Mouse (Mus musculus): ENCODE measurements around the gene Tspan5. TPM values are rescaled to one million over a fixed set of nuclear protein-coding genes. Genes with fewer than 3 reads are reported as not detected.

The Tspan5 gene
- polyA plus RNA-seq, 1 experiment from 2014 or later = 1.7 TPM

DNA sequence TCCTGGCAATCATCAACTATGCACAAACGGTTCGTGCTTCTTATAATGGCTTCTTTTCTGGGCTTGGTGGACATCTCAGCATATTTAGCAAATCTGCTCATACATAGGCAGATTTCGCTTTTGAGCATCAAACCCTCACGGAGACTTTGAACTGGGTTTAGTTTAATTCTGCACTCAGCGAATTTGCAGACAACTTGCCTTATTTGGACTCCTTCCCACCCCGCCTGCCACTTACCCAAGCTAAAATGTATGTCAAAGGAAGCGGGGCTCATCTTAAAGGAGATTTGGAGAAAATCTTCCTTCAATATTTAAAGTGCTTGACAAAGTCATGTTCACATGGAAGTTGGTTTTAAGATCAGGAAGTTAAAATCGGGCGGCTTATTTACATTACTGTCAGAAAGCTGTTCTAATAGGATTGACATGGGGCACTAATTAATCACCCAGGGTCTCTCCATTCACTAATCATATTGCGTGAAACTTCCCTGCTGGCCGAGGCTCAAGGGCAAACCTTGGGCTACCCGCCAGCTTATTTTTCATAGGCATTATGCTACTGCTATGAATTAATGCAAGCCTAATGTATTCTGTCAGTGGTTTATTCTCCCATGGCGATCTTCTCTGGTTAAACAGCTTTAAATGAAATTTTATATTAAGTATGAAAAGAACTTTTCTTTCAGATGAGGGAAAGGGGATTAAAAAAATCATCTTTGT, 111.1 kb downstream of the Tspan5 start:
- no peaks in the 10 kb centered on the region for H3K36me3 ChIP-seq (replicated peaks; ENCODE audit: insufficient read depth, low read length)
- no peak overlapping the region for H3K4me2 ChIP-seq (ENCODE audit: low read depth, low read length)
- H3K27me3 ChIP-seq (ENCODE audit: insufficient read depth, low read length) = no peaks in the 10 kb centered on the region
- H3K27ac ChIP-seq (ENCODE audit: low read depth) = no peak overlapping the region
- 67% methylated on average over 13 of the region's 13 CpGs for WGBS (ENCODE audit: insufficient replicate concordance)
- no peak overlapping the region for H3K9ac ChIP-seq (replicated peaks)
- no peak for TF ChIP-seq CTCF (IDR thresholded peaks at IDR 0.05; ENCODE audit: low read depth)
- TF ChIP-seq EP300 (IDR thresholded peaks at IDR 0.05; ENCODE audit: low read depth) = no peak
- H3K4me3 ChIP-seq (ENCODE audit: low read depth, low read length) = no peak overlapping the region
- peaks cover 2% of the 10 kb centered on the region; the same call in 1 of the 2 replicates for H3K4me1 ChIP-seq (ENCODE audit: insufficient read depth)
- no peak for ATAC-seq
- no peaks in the 10 kb centered on the region for H3K9me3 ChIP-seq (ENCODE audit: low read length)
- DNase-seq = no peak

DNA sequence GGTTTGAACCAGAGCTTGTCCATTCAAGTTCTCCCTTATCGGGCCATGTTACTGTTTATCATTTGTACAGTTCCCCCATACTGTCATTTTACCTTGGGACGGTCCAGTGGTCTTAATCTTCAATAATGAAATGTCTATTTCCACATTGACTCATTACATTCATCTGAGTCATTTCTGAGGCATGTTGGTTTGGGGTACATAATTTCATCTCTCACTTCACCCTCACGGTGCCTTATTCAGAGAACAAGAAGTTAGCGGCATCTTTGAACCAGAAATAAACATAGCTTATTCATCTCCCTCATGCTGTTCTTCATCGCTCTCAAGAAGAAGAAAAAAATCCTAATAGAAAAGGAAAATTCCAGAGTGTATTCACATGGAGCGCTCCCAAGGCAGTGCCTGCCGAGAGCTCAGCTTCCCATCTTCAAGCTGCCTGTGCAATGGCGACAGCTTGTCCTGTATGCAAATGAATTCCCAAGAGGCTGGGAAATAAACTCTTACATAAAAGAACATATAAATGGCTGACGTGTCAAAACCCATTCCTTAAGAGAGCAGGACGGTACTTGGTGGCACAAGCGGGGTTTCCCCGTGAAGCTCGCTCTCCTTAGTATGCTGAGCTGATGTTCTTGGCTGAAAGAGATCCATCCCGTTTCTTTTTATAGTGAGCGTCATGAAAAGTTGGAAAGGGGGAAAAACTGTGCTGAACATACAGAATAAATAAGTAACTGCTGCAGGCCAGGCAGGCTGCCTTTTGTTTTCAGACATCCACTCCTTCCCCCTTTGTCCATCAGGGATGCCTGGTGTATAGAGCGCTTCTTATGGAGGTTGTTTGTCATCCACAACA, 112.2 kb downstream of the Tspan5 start:
- no peak overlapping the region for H3K9ac ChIP-seq (replicated peaks)
- H3K4me1 ChIP-seq (ENCODE audit: insufficient read depth) = peaks cover 2% of the 10 kb centered on the region; the same call in 1 of the 2 replicates
- ATAC-seq (no peak), DNase-seq (no peak)
- no peak overlapping the region for H3K27ac ChIP-seq (ENCODE audit: low read depth)
- WGBS (ENCODE audit: insufficient replicate concordance) = 86% methylated on average over 16 of the region's 16 CpGs
- no peak overlapping the region for H3K4me2 ChIP-seq (ENCODE audit: low read depth, low read length)
- no peaks in the 10 kb centered on the region for H3K9me3 ChIP-seq (ENCODE audit: low read length)
- H3K4me3 ChIP-seq (ENCODE audit: low read depth, low read length) = no peak overlapping the region
- no peak for TF ChIP-seq EP300 (IDR thresholded peaks at IDR 0.05; ENCODE audit: low read depth)
- no peak for TF ChIP-seq CTCF (IDR thresholded peaks at IDR 0.05; ENCODE audit: low read depth)
- H3K27me3 ChIP-seq (ENCODE audit: insufficient read depth, low read length) = no peaks in the 10 kb centered on the region
- no peaks in the 10 kb centered on the region for H3K36me3 ChIP-seq (replicated peaks; ENCODE audit: insufficient read depth, low read length)

- ATAC-seq = no peak
- 78% methylated on average over 5 of the region's 5 CpGs for WGBS (ENCODE audit: insufficient replicate concordance)
- Histone ChIP-seq H3K9ac (replicated peaks) (no peak overlapping the region), H3K27me3 (ENCODE audit: insufficient read depth, low read length) (no peaks in the 10 kb centered on the region), H3K9me3 (ENCODE audit: low read length) (no peaks in the 10 kb centered on the region), H3K4me1 (ENCODE audit: insufficient read depth) (no peaks in the 10 kb centered on the region), H3K36me3 (replicated peaks; ENCODE audit: insufficient read depth, low read length) (no peaks in the 10 kb centered on the region), H3K27ac (ENCODE audit: low read depth) (no peak overlapping the region), H3K4me3 (ENCODE audit: low read depth, low read length) (no peak overlapping the region), H3K4me2 (ENCODE audit: low read depth, low read length) (no peak overlapping the region)
- TF ChIP-seq EP300 (IDR thresholded peaks at IDR 0.05; ENCODE audit: low read depth) (no peak), CTCF (IDR thresholded peaks at IDR 0.05; ENCODE audit: low read depth) (no peak)
- DNase-seq = no peak
Measured at GRCm38 (mm10) chr3:138855387-138855786, 113.4 kb downstream of the Tspan5 start.

- DNase-seq (no peak), ATAC-seq (no peak)
- H3K9ac ChIP-seq (replicated peaks) = no peak overlapping the region
- no peaks in the 10 kb centered on the region for H3K36me3 ChIP-seq (replicated peaks; ENCODE audit: insufficient read depth, low read length)
- TF ChIP-seq EP300 (IDR thresholded peaks at IDR 0.05; ENCODE audit: low read depth) = no peak
- no peak for TF ChIP-seq CTCF (IDR thresholded peaks at IDR 0.05; ENCODE audit: low read depth)
- no peaks in the 10 kb centered on the region for H3K27me3 ChIP-seq (ENCODE audit: insufficient read depth, low read length)
- no peaks in the 10 kb centered on the region for H3K4me1 ChIP-seq (ENCODE audit: insufficient read depth)
- no peak overlapping the region for H3K27ac ChIP-seq (ENCODE audit: low read depth)
- 86% methylated on average over 4 of the region's 4 CpGs for WGBS (ENCODE audit: insufficient replicate concordance)
- no peaks in the 10 kb centered on the region for H3K9me3 ChIP-seq (ENCODE audit: low read length)
- no peak overlapping the region for H3K4me2 ChIP-seq (ENCODE audit: low read depth, low read length)
- no peak overlapping the region for H3K4me3 ChIP-seq (ENCODE audit: low read depth, low read length)
Measured at GRCm38 (mm10) chr3:138856946-138857345, 115.0 kb downstream of the Tspan5 start.

- Histone ChIP-seq H3K36me3 (replicated peaks; ENCODE audit: insufficient read depth, low read length) (no peaks in the 10 kb centered on the region), H3K9ac (replicated peaks) (no peak overlapping the region), H3K4me2 (ENCODE audit: low read depth, low read length) (no peak overlapping the region), H3K4me1 (ENCODE audit: insufficient read depth) (no peaks in the 10 kb centered on the region), H3K27me3 (ENCODE audit: insufficient read depth, low read length) (no peaks in the 10 kb centered on the region), H3K4me3 (ENCODE audit: low read depth, low read length) (no peak overlapping the region), H3K27ac (ENCODE audit: low read depth) (no peak overlapping the region), H3K9me3 (ENCODE audit: low read length) (no peaks in the 10 kb centered on the region)
- 68% methylated on average over 12 of the region's 12 CpGs for WGBS (ENCODE audit: insufficient replicate concordance)
- DNase-seq (no peak), ATAC-seq (no peak)
- TF ChIP-seq CTCF (IDR thresholded peaks at IDR 0.05; ENCODE audit: low read depth) (no peak), EP300 (IDR thresholded peaks at IDR 0.05; ENCODE audit: low read depth) (no peak)
Measured at GRCm38 (mm10) chr3:138857805-138858546, 116.0 kb downstream of the Tspan5 start.

GRCm38 (mm10) chr3:138858649-138859048, 116.7 kb downstream of the Tspan5 start:
- Histone ChIP-seq H3K27me3 (ENCODE audit: insufficient read depth, low read length) (no peaks in the 10 kb centered on the region), H3K9ac (replicated peaks) (no peak overlapping the region), H3K4me2 (ENCODE audit: low read depth, low read length) (no peak overlapping the region), H3K4me3 (ENCODE audit: low read depth, low read length) (no peak overlapping the region), H3K36me3 (replicated peaks; ENCODE audit: insufficient read depth, low read length) (no peaks in the 10 kb centered on the region), H3K4me1 (ENCODE audit: insufficient read depth) (no peaks in the 10 kb centered on the region), H3K9me3 (ENCODE audit: low read length) (no peaks in the 10 kb centered on the region), H3K27ac (ENCODE audit: low read depth) (no peak overlapping the region)
- 78% methylated on average over 6 of the region's 6 CpGs for WGBS (ENCODE audit: insufficient replicate concordance)
- TF ChIP-seq EP300 (IDR thresholded peaks at IDR 0.05; ENCODE audit: low read depth) (no peak), CTCF (IDR thresholded peaks at IDR 0.05; ENCODE audit: low read depth) (no peak)
- no peak for ATAC-seq
- DNase-seq = no peak
